Mouse (Mus musculus) liver (tissue): Measurements from ENCODE around the gene Cnn3.

Source experiments
- DNase-seq: peaks from one replicate; pipeline ENCODE4 v3.0.0-alpha.2; 2020; ENCODE audit warnings: mixed read lengths

The Cnn3 gene

DNA sequence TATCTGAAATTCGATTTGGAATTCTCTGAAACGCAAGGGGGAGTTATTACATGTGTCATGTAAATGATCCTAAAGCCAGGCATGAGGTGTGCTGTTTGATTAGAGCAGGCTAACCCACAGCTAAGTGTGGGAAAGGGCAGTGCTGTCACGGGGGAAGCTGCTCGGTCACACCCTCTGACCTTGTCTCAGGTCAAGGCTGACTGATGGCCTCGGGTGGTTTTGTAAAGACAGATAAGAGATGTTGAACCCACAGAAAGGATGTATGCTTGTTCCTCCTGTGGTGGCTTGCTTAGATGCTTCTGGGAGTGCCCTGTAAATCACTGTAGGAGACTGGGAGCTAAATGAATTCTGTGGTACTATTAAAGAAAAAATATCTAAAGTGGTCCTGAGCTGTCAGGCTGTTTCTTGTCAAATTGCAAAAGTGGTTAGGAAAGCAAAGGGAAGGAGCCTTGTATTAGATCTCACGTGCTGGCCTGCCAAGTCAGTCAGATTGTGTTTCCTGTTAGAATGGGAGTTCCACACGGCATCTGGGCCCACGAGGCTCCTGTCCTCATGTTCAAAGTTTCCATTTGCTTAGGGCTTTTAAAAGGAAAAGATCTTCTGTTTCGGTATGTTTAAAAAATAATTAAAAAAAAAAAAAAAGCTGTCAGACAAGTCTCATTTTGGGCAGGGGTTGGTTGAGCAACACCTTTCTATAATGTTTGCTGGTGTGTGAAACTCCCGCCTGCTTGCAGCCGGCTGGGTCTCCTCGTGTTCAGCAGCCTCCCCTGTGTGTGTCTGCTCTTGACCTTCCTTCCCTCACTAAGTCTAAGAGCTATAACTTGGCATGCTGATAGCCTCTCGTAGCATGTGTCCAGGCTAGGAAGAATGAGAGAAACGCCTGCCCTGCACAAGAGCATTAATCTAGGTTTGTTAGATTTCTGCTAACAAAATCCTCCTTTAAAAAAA is 32.5 kb downstream of the Cnn3 start:
- DNase-seq: no peak

DNA sequence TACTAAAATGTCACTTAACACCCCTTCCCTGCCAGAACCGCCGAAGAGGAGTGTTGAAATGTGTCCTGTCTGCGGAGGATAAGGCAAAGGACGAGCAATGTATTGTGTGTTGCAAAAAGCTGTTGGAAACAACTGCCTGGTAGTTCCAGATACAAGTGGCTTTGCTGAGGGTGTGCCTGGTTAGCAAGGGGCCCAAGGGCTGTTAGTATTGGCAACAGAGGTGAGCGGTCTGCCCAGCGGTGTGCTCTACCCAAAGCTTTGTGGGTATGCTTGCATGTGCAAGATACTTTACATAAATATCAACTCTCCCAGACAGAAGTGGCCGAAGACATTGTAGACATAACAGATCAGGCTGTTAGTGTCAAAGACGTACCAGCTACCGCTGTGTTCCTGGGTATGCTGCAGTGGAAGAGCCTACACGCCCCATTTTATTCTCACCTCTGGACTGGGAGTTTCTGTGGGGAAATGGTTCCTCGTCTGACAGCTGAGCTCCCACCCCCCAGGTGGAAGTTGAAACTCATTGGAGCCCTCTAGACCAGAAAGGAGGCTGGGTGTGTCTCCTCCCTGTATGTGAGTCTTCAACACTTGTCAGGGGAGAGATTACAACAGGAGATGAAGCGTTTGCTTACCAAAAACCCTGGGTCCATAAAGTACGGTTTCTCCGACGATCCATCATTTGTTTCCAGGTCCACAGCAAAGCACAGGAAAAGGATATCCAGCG is 34.3 kb downstream of the Cnn3 start:
- DNase-seq: peak; percentile 70

DNA sequence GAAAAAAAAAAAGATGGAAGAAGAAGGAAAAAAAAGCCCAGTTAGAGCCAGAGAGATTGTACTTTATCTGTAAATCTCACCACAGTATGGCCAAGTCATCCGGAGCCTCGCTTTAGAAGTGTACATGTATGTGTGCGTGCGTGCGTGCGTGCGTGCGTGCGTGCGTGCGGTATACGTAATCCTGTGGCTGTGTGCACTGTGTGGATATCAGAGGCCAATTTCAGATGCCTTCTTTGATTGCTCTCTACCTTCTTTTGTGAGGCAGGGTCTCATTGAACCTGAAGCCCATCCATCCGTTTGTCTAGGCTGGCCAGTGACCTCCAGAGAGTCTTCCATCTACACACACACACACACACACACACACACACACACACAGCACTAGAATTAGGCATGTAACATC is 35.2 kb downstream of the Cnn3 start:
- no peak for DNase-seq

DNA sequence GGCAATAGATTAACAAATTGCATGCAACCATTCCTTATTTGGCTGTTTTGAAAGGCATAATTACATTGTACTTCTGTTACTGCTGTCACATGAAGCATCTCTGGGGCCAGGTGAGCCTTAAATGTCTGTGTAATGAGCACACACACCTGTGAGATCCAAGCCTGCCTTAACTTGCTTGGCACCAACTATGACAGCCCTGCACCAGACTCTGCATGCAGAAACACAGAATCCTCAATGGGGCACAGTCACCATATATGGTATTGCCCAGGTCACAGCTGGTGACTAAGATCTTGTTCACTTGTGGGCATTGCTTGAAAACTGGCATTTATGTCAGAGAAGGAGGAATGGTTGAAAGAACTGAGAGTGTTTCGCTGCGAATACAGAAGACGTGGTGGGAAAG is 36.5 kb downstream of the Cnn3 start:
- no peak for DNase-seq

DNA sequence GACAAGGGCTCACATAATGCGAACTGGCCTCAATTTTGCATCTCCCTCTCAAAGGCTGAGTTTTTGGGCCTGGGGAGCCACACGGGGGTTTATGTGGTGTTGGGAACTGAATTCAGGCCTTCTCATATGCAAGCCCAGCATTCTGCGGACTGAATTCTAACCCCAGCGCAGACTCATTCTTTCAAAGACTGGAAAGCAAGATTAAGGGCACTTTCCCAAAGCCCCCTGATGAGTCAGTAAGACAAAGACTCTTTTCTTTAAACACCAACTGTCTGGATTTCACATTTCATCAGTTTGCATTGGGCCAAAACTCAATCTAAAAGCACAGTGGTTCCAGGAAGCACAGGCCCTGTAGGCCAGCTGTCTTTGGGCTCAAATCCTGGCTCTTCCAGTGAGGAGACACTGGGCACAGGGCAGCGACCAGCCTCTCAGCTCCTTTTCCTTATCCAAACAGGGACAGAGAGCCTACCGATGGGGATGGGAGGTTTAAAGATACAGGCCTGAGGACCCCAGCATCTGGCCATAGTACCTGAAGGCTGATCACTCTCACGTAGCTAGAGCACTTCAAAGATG is 38.5 kb downstream of the Cnn3 start:
- no peak for DNase-seq

DNA sequence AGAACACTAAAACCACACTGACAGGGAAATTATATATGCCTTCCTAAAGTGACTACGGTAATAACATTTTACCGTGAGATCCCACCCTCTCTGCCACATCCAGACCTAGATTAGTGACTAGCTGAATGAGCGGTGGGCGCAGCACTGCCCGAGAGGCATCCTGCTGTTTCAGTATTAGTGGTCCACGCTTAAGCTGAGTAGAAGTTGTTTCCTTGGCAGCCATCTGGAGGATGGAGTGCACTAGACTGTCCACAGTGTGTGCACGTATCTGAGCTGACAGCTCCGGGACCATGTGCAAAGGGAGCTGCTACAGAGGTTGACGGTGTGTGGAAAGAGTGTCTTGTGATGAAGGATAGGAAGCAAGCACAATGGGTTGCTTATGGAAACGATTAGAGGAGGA is 39.5 kb downstream of the Cnn3 start:
- no peak for DNase-seq

DNA sequence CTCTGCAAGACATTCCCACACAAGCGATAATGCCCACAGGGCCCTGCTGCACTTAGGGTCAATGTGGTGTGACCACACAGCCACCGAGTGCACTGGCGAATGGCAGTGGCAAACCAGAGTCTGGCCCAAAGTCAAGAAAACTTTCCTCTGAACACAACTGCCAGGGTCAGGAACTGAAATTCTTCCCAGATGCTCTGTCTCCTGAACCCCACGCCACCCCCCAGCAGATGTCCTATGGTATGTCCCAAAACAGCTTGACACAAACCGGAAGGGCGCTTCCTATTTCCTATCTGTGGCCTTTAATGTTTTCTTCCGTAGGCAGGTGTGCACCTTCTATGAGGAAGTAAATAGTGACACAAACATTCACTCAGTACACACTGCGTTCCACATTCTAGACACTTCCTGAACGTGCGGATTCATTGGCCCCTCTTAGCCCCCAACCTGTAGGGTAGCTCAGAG is 40.8 kb downstream of the Cnn3 start:
- DNase-seq: no peak

DNA sequence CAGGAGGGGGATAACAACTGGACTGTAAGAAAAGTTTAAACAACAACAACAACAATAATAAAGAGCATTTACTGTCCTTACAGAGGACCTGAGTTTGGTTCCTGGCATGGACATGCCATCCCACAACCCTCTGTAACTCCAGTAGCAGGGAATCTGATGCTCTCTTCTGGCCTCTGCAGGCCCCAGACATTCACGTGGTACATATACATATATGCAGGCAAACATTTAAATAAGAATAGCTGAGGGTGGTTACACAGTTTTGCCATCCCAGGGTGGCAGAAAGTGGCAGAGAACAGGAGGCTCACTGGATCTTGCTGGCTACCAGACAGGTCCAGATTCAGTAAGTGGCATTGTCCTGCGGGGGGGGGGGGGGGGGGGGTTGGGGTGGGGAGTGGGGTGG is 41.8 kb downstream of the Cnn3 start:
- no peak for DNase-seq

DNA sequence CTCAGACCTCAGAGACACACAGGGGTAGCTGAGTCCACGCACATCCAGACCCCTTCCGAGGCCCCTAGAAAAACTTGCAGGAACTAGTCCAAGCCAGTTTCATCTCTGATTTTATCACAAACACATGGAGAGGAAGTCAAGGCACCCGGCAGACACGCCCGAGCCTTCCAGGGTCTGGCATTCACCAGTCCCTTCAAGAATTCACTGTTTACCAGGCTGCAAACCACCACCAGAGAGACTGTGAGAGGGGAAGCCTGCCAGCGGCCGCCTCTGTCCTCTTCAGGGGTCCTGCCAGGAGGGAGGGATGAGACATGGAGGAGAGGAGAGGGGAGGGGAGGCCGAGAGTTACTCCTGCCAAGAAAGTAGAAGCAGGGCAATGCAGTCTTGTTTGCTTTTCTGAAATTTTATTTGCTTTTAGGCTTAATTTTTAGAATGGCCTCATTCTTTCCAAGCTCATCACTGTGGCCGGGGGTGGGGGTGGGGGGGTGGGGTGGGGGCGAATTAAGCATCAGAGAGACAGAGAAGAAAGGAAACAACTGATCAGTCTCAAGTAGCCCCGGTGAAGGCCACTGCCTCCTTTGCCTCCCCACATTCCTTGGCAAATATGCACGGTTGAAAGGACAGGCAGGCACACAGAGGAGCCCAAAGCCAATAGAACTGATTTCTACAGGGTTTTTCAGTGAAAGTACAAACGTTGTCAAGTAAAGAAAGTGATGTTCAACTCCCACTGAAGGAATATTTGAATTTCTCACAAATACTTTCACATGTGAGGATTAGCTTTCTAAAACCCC is 43.1 kb downstream of the Cnn3 start:
- DNase-seq: peak; percentile 47

DNA sequence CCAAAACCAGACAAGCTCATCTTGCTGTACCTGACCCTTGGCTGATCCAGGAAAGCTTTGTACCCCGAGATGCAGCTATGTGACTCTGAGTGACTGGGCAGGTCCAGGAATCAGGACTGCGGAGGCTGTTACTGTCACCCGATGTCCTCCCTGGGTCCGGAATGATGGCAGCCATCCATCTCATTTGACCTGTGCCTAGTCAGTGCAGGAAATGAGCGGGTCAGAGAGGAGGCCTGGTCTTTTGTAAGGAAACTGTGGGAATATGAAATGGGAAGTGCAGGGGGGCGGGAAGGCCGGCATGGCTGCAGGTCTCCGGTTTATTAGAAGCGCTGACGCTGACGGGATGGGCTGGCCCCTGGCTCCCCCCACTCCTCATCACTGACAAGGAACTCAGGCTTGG is 45.4 kb downstream of the Cnn3 start:
- DNase-seq: peak; percentile 20

DNA sequence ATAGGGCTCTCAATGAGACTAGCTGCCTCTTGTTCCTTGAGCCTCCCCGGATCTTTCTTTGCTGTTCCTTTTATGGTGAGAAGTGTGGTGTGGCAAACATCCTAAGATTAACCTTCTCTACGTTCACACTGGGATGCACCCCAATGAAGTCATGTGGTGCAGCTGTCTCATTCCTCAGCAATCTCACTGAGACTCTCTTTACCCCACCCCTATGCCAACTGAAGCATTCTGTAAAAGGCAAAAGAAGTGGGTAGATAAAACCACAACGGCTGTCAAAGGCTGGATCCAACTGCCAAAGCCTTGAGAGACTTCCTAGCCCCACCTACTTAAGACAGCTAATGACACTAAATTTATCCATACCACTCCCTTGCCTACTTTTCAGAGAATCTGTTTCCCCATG is 48.4 kb downstream of the Cnn3 start:
- DNase-seq: peak; percentile 37

DNA sequence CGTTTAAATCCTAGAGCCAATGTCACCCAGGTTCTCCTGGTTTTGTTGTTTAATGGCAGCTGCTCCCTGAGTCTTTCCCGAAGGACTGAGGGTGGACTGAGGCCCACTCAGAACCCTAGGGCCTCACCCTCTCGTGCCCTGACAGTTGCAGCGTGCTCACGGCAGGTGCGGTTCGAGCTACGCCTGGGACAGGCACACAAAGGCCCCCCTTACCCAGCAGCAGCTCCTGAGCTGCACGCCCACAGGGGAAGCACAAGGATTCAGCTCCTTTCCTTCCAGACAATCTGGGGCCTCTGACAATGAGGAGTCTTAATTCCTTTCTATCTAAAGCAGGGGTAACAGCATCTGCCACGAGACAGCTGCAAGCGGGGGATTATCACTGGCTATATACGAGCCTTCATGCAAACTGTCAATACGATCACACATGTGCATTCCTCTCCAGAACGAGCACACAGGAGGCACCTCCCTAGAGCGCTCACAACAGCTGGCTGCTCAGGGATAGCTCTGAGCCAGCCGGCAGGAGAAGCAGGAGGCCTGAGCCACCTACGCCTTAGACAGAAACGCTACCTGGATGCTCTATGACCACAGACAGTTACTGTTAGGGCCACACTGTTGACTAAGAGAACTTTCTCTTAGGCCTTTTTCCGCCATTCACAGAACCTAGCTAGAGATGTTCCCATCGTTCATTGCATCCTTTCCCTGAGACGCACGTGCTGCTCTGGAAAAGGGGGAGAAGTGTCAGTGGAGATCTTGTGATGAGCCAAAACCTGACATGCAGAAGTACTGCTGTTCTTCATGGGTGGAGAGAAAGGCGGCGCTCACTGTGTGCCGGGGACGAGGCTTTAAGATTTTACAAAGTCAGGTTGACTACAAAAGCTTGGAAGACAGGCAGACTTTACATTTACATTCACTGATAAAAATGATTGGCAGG is 54.0 kb downstream of the Cnn3 start:
- DNase-seq: peak; percentile 15

DNA sequence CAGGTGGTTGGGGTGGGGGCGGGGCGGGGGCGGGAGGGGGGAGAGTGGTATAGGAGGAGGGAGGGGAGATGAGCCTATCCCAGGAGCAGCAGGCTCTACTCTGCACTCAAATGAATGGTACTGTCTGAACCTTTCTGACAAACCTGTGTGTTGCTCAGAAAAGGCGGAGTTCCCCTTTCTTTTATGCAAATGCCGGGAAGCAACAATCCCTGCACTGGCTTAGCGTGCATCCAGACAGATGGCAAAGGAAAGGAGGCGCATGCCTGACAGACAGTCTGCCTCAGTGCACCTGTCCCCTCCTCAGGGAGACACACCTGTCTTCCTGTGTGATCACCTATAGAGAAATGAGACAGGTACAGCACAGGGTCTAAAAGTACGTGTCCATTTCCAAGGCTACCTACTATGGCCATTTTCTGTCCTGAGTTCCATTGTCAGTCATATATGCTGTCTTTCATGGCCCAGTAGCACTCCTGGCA is 54.7 kb downstream of the Cnn3 start:
- no peak for DNase-seq

DNA sequence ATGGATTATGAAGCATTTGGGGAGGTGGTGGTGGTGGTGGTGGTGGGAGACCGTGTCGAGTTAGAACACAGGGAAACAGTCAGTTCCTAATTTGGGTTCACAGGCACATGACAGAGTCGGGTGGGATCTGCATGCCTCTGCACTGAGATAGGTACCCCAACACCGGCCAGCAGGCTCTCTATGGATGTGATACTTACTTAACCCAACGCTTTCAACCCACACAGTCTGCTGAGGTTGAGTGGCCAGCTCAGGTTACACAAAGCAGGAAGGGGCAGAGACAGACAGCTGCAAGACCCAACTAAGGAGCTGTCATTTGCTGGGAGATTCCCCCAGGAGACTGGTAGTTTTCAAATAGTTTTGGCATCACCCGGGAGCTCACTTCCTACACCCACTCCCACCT is 55.3 kb downstream of the Cnn3 start:
- DNase-seq: no peak

DNA sequence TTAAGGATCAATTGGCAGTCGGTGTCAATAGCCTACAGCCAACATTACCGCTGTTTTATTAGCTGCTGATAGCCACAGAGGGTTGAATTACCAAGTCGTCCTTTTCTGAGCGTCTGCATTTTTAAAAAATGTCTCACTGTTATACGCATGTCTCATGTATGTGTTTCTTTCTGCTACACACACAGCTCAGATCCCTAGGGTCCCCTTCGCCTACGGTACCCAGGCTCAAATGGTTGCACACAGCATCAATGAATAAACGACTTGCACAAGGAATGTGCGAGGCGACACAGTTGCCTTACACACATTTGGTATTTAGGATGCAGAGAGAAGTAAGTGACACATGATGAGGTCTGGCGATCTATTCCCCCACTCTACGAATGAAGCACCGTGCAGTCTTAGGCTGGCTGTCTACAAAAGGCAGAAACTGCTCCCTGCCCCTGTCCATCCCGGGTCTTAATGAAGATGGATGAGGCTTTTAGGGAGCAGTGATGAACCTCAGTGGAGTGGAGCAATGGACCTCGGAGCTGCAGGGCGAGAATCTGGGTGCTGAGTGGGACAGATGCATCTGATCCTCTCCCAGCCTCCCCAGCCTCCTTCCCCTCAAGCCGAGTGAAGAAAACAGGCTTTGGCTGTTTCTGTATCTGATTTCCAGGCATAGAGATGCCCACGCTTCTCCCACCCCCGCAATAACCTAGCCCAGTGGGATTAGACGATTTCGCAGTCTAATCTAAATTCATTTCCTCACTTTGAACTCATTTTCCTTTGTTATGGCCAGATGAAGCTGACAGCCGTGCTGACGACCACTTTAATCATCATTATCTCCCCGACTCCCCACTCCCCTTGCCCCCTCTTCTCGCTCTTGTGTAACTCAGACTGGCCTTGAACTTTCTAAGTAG is 57.2 kb downstream of the Cnn3 start:
- no peak for DNase-seq

DNA sequence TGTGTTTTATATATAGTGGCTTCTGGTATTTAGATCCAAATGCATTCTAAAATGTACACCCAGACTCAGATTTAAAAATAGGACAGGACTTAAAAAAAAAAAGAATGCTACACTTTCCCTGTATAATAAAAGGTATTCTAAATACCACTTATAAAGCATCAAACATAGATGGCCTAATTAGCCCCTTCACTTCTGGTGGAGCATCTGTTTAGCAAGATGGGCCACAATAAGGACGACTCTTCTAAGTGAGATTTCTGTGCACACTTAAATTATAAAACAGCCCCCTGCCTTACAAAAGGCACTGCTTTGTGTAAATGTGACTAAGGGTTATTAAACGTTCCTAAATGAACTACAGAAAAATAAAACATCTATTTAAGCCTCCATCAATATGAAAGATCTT is 58.9 kb downstream of the Cnn3 start:
- no peak for DNase-seq

DNA sequence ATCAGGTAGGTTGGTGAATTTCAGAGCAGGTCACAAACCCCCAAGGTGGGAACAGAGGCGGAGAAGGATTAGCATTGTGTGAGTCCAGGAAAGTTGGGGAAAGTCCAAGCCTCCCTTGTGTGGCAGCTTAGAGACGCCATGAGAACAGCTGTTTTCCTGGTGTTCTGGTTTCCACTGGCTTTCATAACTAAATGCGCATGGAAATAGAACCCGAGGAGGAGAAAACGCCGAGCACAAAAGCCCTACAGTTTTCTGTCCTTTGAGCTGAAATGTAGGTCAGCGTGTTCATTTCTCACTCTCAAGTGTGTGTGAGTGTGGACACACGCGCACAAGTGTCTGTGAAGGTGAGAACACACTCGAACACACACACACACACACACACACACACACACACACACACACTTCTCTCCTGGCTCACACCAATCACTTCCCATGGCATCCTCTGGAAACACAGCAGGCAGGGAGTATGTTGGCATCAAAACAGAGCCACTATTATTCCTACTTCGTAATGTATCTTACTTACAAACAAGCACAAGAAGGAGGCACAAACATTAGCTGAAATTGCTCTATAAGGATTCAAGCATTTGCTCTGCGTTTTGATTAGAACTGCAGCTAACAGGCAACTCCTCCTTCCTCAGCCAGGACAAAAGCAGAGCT is 63.3 kb downstream of the Cnn3 start:
- no peak for DNase-seq

DNA sequence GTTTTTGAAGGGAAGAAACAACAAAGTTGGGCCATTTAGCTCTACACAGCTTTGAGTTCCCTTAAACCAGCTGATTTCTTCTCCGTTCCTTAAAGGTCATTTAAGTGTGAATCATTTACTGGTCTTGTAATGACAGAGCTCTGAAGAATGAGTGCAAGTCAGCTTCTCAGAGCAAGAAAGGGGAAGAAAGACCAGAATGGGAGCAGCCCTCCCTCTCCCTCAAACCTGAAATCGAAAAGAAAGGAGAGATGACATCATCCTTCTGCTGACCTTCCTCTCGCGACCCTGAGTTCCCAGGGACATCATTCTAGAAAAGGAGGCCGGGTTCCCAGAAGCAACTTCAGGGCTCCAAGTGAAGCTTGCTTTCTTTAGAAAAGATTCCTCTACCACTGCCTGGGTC is 64.6 kb downstream of the Cnn3 start:
- DNase-seq: no peak

DNA sequence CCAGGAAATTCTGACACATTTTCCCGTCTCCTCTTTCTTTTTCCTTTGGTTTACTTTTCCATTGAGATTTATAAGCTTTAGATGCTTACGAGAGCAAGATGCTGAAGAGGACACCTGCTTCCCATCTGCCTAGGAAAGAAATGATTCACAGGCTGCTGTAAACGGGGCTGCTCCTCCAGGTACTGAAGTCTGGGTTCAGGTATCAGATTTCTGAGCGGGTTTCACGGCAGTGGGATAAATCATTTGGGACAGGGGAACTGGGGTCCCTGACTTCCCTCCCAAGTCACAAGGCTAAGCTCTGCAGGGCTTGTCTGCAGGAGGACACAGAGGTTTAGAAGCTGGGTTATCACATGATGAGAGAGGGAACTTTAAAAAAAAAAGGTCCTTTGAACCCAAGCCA is 65.7 kb downstream of the Cnn3 start:
- DNase-seq: no peak

DNA sequence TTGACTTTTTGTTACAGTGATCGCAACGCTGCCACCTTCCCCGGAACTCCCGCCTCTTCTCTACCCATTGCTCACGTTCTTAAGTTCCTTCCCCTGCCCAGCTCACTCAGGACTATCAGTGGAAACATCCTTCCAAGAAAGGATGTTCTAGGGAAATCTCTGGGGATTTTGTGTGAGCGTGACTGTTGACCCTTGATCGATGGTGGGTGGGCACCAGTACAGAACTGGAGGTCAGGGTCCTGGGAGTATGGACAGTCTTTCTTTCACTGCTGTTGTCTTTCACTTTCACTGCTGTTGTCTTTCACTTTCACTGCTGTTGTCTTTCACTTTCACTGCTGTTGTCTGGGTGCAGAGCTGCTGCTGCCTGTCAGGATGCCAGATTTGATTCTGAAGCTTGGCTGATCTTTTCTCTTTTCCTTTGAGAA is 67.7 kb downstream of the Cnn3 start:
- no peak for DNase-seq
